In genomic region chr7:143138789-143139188, GRCm38 (mm10) we compare ENCODE assay signal across 7 mouse cellular contexts. TPM values are rescaled to one million over a fixed set of nuclear protein-coding genes. Genes with fewer than 3 reads are reported as not detected.
DNase-seq lines count a peak whose midpoint lies in the region; ATAC-seq and TF ChIP-seq lines count a peak whose summit lies in the region.

No protein-coding gene starts in this region.

- no peak for TF ChIP-seq POLR2A in thymus, adult 2 months (IDR thresholded peaks at IDR 0.05; ENCODE audit: control insufficient read depth, extremely low read depth, insufficient read depth, low read length, poor library complexity)

- H3K4me3 ChIP-seq in thymus, adult 2 months (ENCODE audit: control insufficient read depth, insufficient read depth, low read length): no peak overlapping the region
- H3K4me3 ChIP-seq in heart, embryonic 16.5 days (ENCODE audit: low read length): no peak overlapping the region

- 50% methylated on average over 1 of the region's 1 CpGs for WGBS in thymus, adult 2 months
- 38% methylated on average over 1 of the region's 1 CpGs for WGBS in heart, embryonic 16.5 days

- TF ChIP-seq CTCF in thymus, adult 2 months (IDR thresholded peaks at IDR 0.05; ENCODE audit: borderline replicate concordance, control insufficient read depth, extremely low read depth, insufficient read depth, low read length, poor library complexity): no peak

- no peak for ATAC-seq in heart, embryonic 16.5 days (replicated peaks; ENCODE audit: extremely low read depth, insufficient read depth, low FRiP score)

- H3K36me3 ChIP-seq in thymus, adult 2 months (ENCODE audit: control insufficient read depth, insufficient read depth, low read length): no peaks in the 10 kb centered on the region
- no peaks in the 10 kb centered on the region for H3K36me3 ChIP-seq in heart, embryonic 16.5 days (ENCODE audit: control insufficient read depth, insufficient read depth)

- H3K4me2 ChIP-seq in heart, embryonic 16.5 days (ENCODE audit: low read depth, low read length): no peak overlapping the region

- H3K27me3 ChIP-seq in thymus, adult 2 months (ENCODE audit: control insufficient read depth, insufficient read depth, low read length): no peaks in the 10 kb centered on the region
- H3K27me3 ChIP-seq in heart, embryonic 16.5 days (ENCODE audit: control insufficient read depth, insufficient read depth, low read length): no peaks in the 10 kb centered on the region

- H3K4me1 ChIP-seq in thymus, adult 2 months (replicated peaks; ENCODE audit: control insufficient read depth, insufficient read depth, low read length): no peaks in the 10 kb centered on the region
- peaks cover 56% of the 10 kb centered on the region for H3K4me1 ChIP-seq in heart, embryonic 16.5 days (ENCODE audit: control insufficient read depth, insufficient read depth, low read length)

- H3K27ac ChIP-seq in thymus, adult 2 months (ENCODE audit: control insufficient read depth, insufficient read depth, low read length): no peak overlapping the region
- H3K27ac ChIP-seq in heart, embryonic 16.5 days (ENCODE audit: low read length): peak overlapping the region; percentile 89

- DNase-seq in thymus, adult 2 months: peak; percentile 54
- DNase-seq in thymus, adult 18-20 months: no peak
- DNase-seq in adrenal gland, adult 8-10 months: peak; percentile 29
- DNase-seq in embryo, embryonic 10.5 days (ENCODE audit: low spot score): peak; percentile 81
- DNase-seq in left cerebral cortex, postnatal 14 days (ENCODE audit: low spot score in 2 of 2): peak; percentile 30 to 50
- DNase-seq in natural killer cell, adult 2 months (ENCODE audit: low spot score in 2 of 2): peak; percentile 8 to 9

- H3K9ac ChIP-seq in heart, embryonic 16.5 days (ENCODE audit: low read length): peak overlapping the region; percentile 31; the same call in 1 of the 2 replicates

- intact Hi-C loops in left cerebral cortex, postnatal 14 days (cut with DNase I): loop anchor here (2.0 to 10.0 kb wide), 2 partner anchors 44 to 244 kb away; partner anchors contain the start of gene Trpm5

- no peaks in the 10 kb centered on the region for H3K9me3 ChIP-seq in heart, embryonic 16.5 days (replicated peaks; ENCODE audit: control insufficient read depth, low read length)

RNA-seq across cellular contexts. Expression of gene Kcnq1, which starts 32.6 kb away (rescaled TPM):
- 2.3 and 4.6 TPM in 2 replicates for polyA plus RNA-seq in thymus, adult 2 months (2012; rRNA removed)
- total RNA-seq in adrenal gland, adult 8-10 months (2022): 10 to 100 TPM in 2 of 4 experiments, 1 to 10 TPM in 2; 3.7 to 14.9 (median 9.0) TPM
- 34.6 and 34.9 TPM in 2 replicates for polyA plus RNA-seq in heart, embryonic 16.5 days (2015; fragmentation: Nextera tagmentation; extraction: Ambion mirVana)
- 1 to 10 TPM in 1 of 2 experiments, under 1 TPM in 1; 0.91 to 1.7 TPM for total RNA-seq in left cerebral cortex, postnatal 14 days (2021)

RNA-seq across cellular contexts. Expression of gene Trpm5, which starts 44.3 kb away (rescaled TPM):
- 2.9 and 4.5 TPM in 2 replicates for polyA plus RNA-seq in thymus, adult 2 months (2012; rRNA removed)
- under 1 TPM; 0.17 to 0.32 (median 0.27) TPM for total RNA-seq in adrenal gland, adult 8-10 months (2022)
- 3.1 and 3.7 TPM in 2 replicates for polyA plus RNA-seq in heart, embryonic 16.5 days (2015; fragmentation: Nextera tagmentation; extraction: Ambion mirVana)
- under 1 TPM in 1 of 2 experiments, not detected in 1; 0.19 TPM for total RNA-seq in left cerebral cortex, postnatal 14 days (2021)

Comparison
In these comparisons a context has a peak if more than half of its experiments do, and no peak if none do; other contexts are left out.
1. DNase-seq: peak in thymus, adult 2 months (single experiment), adrenal gland, adult 8-10 months (single experiment), embryo, embryonic 10.5 days (single experiment), left cerebral cortex, postnatal 14 days (2 of 2) and natural killer cell, adult 2 months (2 of 2); none in thymus, adult 18-20 months (0 of 2).